Mouse (Mus musculus): Measurements from ENCODE around the gene Stpg3.

The Stpg3 gene

GRCm38 (mm10) chr2:25236614-25237013, 22.2 kb upstream of the Stpg3 start, which contains the start of gene Rnf224:
Gene Rnf224, minus strand, starts transcription at chr2:25236787.
- peak; percentile 71 for DNase-seq (ENCODE audit: low spot score)

- peak; percentile 92 for DNase-seq (ENCODE audit: low spot score)
Measured at GRCm38 (mm10) chr2:25234551-25235220, 20.2 kb upstream of the Stpg3 start.

- DNase-seq (ENCODE audit: low spot score) = no peak
Measured at GRCm38 (mm10) chr2:25234050-25234449, 19.6 kb upstream of the Stpg3 start, which contains the start of gene Slc34a3. Gene Slc34a3, minus strand, starts transcription at chr2:25234364.

- DNase-seq (ENCODE audit: low spot score) = no peak
Measured at GRCm38 (mm10) chr2:25233421-25233820, 19.0 kb upstream of the Stpg3 start.

GRCm38 (mm10) chr2:25231038-25231437, 16.6 kb upstream of the Stpg3 start:
- DNase-seq (ENCODE audit: low spot score) = no peak

- no peak for DNase-seq (ENCODE audit: low spot score)
Measured at GRCm38 (mm10) chr2:25230581-25230980, 16.1 kb upstream of the Stpg3 start.

- no peak for DNase-seq (ENCODE audit: low spot score)
Measured at GRCm38 (mm10) chr2:25229582-25229981, 15.1 kb upstream of the Stpg3 start.

GRCm38 (mm10) chr2:25228995-25229530, 14.6 kb upstream of the Stpg3 start:
- DNase-seq (ENCODE audit: low spot score) = no peak

GRCm38 (mm10) chr2:25228431-25228889, 14.0 kb upstream of the Stpg3 start:
- DNase-seq (ENCODE audit: low spot score) = peak; percentile 88

- no peak for DNase-seq (ENCODE audit: low spot score)
Measured at GRCm38 (mm10) chr2:25227406-25227805, 13.0 kb upstream of the Stpg3 start.

GRCm38 (mm10) chr2:25226864-25227263, 12.4 kb upstream of the Stpg3 start:
- no peak for DNase-seq (ENCODE audit: low spot score)

- DNase-seq (ENCODE audit: low spot score) = no peak
Measured at GRCm38 (mm10) chr2:25225811-25226379, 11.5 kb upstream of the Stpg3 start.

- DNase-seq (ENCODE audit: low spot score) = peak; percentile 99
Measured at GRCm38 (mm10) chr2:25224766-25225752, 10.6 kb upstream of the Stpg3 start.

- DNase-seq (ENCODE audit: low spot score) = no peak
Measured at GRCm38 (mm10) chr2:25224492-25224765, 10.0 kb upstream of the Stpg3 start, which contains the start of gene Tubb4b. Gene Tubb4b, minus strand, starts transcription at chr2:25224702.

- peak; percentile 82 for DNase-seq (ENCODE audit: low spot score)
Measured at GRCm38 (mm10) chr2:25223681-25224491, 9.4 kb upstream of the Stpg3 start.

- no peak for DNase-seq (ENCODE audit: low spot score)
Measured at GRCm38 (mm10) chr2:25221331-25221772, 6.9 kb upstream of the Stpg3 start.

- no peak for DNase-seq (ENCODE audit: low spot score)
Measured at GRCm38 (mm10) chr2:25218445-25218844, 4.0 kb upstream of the Stpg3 start, which contains the start of gene Fam166a. Gene Fam166a, plus strand, starts transcription at chr2:25218745.

- DNase-seq (ENCODE audit: low spot score) = no peak
Measured at GRCm38 (mm10) chr2:25217666-25218065, 3.2 kb upstream of the Stpg3 start.

- DNase-seq (ENCODE audit: low spot score) = no peak
Measured at GRCm38 (mm10) chr2:25213266-25213865, 1.1 kb downstream of the Stpg3 start.

GRCm38 (mm10) chr2:25211121-25211670, 3.2 kb downstream of the Stpg3 start, which contains the start of gene Nelfb:
Gene Nelfb, minus strand, starts transcription at chr2:25211489.
- peak; percentile 96 for DNase-seq (ENCODE audit: low spot score)

Data from yolk sac, embryonic 10.5 days (tissue).